Mouse (Mus musculus) left cerebral cortex, adult 9 months (tissue): ENCODE results near the gene Fcho2.
A peak's percentile ranks its signal among the peaks of the same experiment; 100 is the strongest.

ENCODE experiments used
- DNase-seq, 2 experiments: peaks; one replicate each; pipeline ENCODE4 v3.0.0; 2022; ENCODE audit warnings: low spot score in 2 of 2

The Fcho2 gene

GRCm38 (mm10) chr13:98710655-98711054, 104.6 kb downstream of the Fcho2 start:
- no peak for DNase-seq

- no peak for DNase-seq
These were observed 105.0 kb downstream of the Fcho2 start for GRCm38 (mm10) chr13:98710236-98710635.

- no peak for DNase-seq
These were observed 109.7 kb downstream of the Fcho2 start for GRCm38 (mm10) chr13:98705501-98705900.

GRCm38 (mm10) chr13:98703786-98704185, 111.5 kb downstream of the Fcho2 start:
- DNase-seq, result no peak

GRCm38 (mm10) chr13:98702361-98702760, 112.9 kb downstream of the Fcho2 start:
- no peak for DNase-seq

GRCm38 (mm10) chr13:98701309-98701675, 114.0 kb downstream of the Fcho2 start:
- no peak for DNase-seq

- DNase-seq, result no peak
These were observed 114.5 kb downstream of the Fcho2 start for GRCm38 (mm10) chr13:98700661-98701308.

GRCm38 (mm10) chr13:98699982-98700540, 115.2 kb downstream of the Fcho2 start:
- no peak for DNase-seq

GRCm38 (mm10) chr13:98699051-98699744, 116.1 kb downstream of the Fcho2 start:
- DNase-seq, result no peak

GRCm38 (mm10) chr13:98696716-98697115, 118.5 kb downstream of the Fcho2 start:
- DNase-seq, result no peak

GRCm38 (mm10) chr13:98695546-98695945, 119.7 kb downstream of the Fcho2 start:
- DNase-seq, result no peak

GRCm38 (mm10) chr13:98694773-98695314, 120.4 kb downstream of the Fcho2 start, which contains the start of gene Tmem171:
Gene Tmem171, minus strand, starts transcription at chr13:98694834.
- no peak for DNase-seq

- no peak for DNase-seq
These were observed 121.9 kb downstream of the Fcho2 start for GRCm38 (mm10) chr13:98693316-98693715.

GRCm38 (mm10) chr13:98691956-98692515, 123.2 kb downstream of the Fcho2 start:
- no peak for DNase-seq

- no peak for DNase-seq
These were observed 124.4 kb downstream of the Fcho2 start for GRCm38 (mm10) chr13:98690886-98691285.

- DNase-seq, result no peak
These were observed 125.5 kb downstream of the Fcho2 start for GRCm38 (mm10) chr13:98689605-98690290.

- peak in 1 of 2 experiments; percentile 27 for DNase-seq
These were observed 127.3 kb downstream of the Fcho2 start for GRCm38 (mm10) chr13:98687931-98688330.

- DNase-seq, result no peak
These were observed 130.9 kb downstream of the Fcho2 start for GRCm38 (mm10) chr13:98684144-98684900.

- no peak for DNase-seq
These were observed 131.8 kb downstream of the Fcho2 start for GRCm38 (mm10) chr13:98683412-98683811.

- DNase-seq, result no peak
These were observed 134.7 kb downstream of the Fcho2 start for GRCm38 (mm10) chr13:98680470-98681060.

- DNase-seq, result no peak
These were observed 135.6 kb downstream of the Fcho2 start for GRCm38 (mm10) chr13:98679631-98680041.
